Mouse (Mus musculus) myocyte (in vitro differentiated cells): Measurements from ENCODE around the gene Cog5.

Source experiments
- E2F4 ChIP-seq: IDR thresholded peaks from one replicate; pipeline ENCODE4 v1.6.1; 2011; ENCODE audit warnings: mild to moderate bottlenecking, control low read depth, moderate library complexity; ENCODE audit not compliant: insufficient read depth
- MYOD1 ChIP-seq, 3 experiments: IDR thresholded peaks; one replicate each; pipeline ENCODE4 v1.6.1; 2011; ENCODE audit warnings: control low read depth in 2 of 3, low read depth in 2 of 3, mild to moderate bottlenecking in 2 of 3, moderate library complexity in 1 of 3; ENCODE audit not compliant: insufficient read length in 2 of 3, control insufficient read depth in 1 of 3
- MYOG ChIP-seq, 3 experiments: IDR thresholded peaks; one replicate each; pipeline ENCODE4 v1.6.1; 2011; ENCODE audit warnings: control low read depth in 2 of 3, low read depth in 2 of 3, mild to moderate bottlenecking in 2 of 3; ENCODE audit not compliant: insufficient read length in 2 of 3, control insufficient read depth in 1 of 3, insufficient read depth in 1 of 3
- POLR2A ChIP-seq: IDR thresholded peaks from one replicate; pipeline ENCODE4 v1.6.1; 2011; ENCODE audit warnings: low read depth, mild to moderate bottlenecking, control low read depth, moderate library complexity; ENCODE audit not compliant: insufficient read length
- POLR2AphosphoS2 ChIP-seq: IDR thresholded peaks from one replicate; pipeline ENCODE4 v1.6.1; 2011; ENCODE audit warnings: low read depth, control low read depth; ENCODE audit not compliant: insufficient read length
- REST ChIP-seq: IDR thresholded peaks from one replicate; pipeline ENCODE4 v1.6.1; 2011; ENCODE audit warnings: mild to moderate bottlenecking, control low read depth, moderate library complexity; ENCODE audit not compliant: insufficient read depth, insufficient read length
- SRF ChIP-seq: IDR thresholded peaks from one replicate; pipeline ENCODE4 v1.6.1; 2011; ENCODE audit warnings: low read depth; ENCODE audit not compliant: control insufficient read depth, insufficient read length
- TCF12 ChIP-seq: IDR thresholded peaks from one replicate; pipeline ENCODE4 v1.6.1; 2011; ENCODE audit warnings: mild to moderate bottlenecking, control low read depth; ENCODE audit not compliant: poor library complexity, insufficient read depth, severe bottlenecking
- USF1 ChIP-seq: IDR thresholded peaks from one replicate; pipeline ENCODE4 v1.6.1; 2011; ENCODE audit warnings: low read depth, mild to moderate bottlenecking, control low read depth, moderate library complexity

DNA sequence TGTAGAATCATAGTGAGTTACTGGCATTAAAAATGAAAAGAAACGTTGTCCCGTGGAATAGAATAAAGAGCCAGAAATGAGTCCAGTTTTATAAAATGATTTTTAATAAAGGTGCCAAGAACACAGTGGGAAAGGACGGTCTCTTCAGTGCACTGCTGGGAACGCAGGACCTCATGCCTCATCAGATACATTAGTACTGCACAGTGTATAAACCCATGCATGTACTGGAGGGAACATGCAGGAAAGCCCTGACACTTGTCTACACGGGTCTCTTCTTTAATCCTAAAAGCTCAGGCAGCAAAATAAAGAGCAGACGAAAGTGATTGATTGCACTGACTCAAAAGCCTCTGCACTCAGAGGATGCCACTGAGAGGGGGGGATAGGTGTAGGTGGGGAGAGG lies 236.0 kb downstream of the Cog5 start:
- TF ChIP-seq REST (no peak), POLR2AphosphoS2 (no peak), TCF12 (no peak), MYOG (IDR thresholded peaks at IDR 0.05; ENCODE audit: control insufficient read depth in 1 of 3, insufficient read depth in 1 of 3, insufficient read length in 2 of 3, low read depth in 2 of 3) (no peak), USF1 (no peak), POLR2A (no peak), SRF (no peak), MYOD1 (IDR thresholded peaks at IDR 0.05; ENCODE audit: control insufficient read depth in 1 of 3, insufficient read length in 2 of 3, low read depth in 2 of 3) (no peak), E2F4 (no peak)
